Mouse (Mus musculus) T-helper 1 cell (primary cell): ENCODE measurements around the gene B3galt4.
"Not testable (repeated sequence)": the region's sequence is repeated elsewhere in the genome, so short reads cannot be mapped to it uniquely, and the experiment has no call there.

Experiments used
- in situ Hi-C: fragments of 300-600 bp; cut with MboI, MseI; formaldehyde crosslinking; loops from one replicate; pipeline ENCODE4 v1.15.1; 2025; ENCODE audit warnings: high pct_unique_total_duplicates

The B3galt4 gene

DNA sequence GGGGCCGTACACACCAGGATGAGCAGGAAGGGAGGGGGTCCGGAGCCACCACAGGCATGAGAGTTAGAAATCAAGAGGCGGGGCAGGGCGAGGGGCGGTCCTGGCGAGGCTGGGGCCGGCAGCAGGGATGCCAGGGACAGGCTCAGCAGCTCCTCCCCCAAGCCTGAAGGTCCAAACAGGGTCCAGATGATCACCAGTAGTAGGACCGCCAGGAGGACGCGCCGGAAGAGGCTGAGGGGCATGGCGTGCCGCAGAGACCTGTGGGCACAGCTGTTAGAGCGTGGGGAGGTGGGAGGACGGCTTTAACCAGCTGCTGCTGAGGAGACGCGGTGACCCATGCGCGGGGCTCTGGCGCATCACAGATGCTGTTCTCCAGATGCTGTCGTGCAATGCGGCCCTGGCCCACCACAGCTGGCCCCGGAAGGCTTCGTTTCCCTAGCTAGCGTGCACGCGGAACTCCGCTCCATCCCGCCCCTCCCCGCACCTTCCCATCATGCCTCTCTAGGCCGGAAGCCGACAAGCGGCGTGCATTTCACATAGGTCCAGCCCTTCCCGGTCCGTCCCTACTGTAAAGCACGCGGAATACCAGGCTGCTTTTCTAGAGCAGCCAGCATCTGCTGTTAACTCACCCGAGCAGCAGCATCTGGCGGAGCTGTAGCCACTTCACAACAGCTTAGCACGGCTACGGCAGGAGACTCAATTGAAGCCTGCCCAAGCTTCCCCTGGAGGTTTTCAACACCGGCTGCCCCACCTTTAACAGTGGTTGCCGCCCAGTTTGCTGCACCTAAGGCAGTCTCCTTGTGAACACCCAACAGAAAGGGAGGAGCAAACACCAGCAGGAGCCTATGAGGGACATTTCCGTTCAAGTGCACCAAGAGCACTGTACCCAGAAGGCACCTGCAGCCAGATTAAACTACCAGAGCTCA is at the start of gene B3galt4:
B3galt4 (minus strand) TSS at position 468 of the 926 bp plus-strand sequence.
- in situ Hi-C loops: no loop called here

DNA sequence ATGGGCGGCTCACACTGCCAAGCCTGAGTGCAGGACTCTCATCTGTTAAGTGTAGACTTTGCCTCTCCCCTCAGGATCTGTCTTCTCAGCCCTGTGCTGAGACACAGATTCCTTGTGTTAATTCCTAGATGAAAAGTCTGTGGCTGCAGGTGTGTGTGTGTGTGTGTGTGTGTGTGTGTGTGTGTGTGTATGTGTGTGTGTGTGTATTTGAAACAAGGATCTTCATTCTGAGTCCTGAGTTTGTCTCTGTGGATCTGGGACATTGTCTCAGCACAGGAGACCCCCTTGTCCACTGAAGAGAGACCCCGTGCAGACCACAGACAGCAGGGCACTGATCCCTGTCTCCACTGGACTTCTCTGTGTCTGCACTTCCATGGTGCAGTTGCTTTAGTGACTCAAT is 49.5 kb upstream of the B3galt4 start:
- in situ Hi-C loops: not testable (repeated sequence)

DNA sequence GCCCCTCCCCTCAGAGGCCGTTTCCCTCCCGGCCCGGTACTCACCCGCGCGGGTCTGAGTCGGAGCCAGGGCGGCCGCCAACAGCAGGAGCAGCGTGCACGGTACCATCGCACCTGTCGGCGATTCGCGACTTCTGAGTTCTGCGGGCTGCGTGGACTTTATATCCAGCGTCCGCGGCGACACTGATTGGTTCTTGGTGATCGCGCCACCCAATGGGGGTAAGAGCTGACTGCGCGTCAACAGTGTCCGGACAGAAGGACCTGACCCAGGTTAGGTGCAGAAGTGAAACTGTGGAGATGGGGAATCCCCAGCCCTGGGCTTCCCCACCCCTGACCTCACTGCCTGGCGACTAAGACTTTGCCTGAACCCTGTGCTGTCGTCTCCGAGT is 48.9 kb upstream of the B3galt4 start, which contains the start of gene H2-K1:
H2-K1 (minus strand) TSS at position 198 of the 388 bp plus-strand sequence.
- in situ Hi-C loops: no loop called here

DNA sequence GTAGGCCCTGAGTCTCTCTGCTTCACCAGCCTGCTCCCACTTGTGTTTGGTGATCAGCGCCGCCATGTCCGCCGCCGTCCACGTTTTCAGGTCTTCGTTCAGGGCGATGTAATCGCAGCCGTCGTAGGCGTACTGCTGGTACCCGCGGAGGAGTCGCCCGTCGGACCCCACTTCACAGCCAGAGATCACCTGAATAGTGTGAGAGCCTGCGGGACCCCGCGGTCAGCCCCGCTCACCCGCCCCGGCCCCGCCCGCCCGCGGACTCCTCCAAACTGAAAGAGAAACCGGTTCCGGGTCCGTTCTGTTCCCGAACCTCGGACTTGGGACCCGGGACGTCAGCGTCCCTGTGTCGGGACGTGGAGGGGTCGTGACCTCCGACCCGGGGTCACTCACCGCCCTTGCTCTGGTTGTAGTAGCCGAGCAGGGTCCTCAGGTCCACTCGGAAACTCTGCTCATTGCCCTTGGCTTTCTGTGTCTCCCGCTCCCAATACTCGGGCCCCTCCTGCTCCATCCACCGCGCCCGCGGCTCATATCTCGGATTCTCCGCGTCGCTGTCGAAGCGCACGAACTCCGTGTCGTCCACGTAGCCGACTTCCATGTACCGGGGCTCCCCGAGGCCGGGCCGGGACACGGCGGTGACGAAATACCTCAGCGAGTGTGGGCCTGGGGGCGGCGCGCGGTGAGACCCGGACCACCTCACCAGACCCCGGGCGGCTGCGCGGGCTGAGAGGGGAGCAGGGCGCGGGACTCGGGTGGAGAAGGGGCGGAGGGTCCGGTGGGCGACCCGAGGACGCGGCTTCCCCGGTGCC is 48.3 kb upstream of the B3galt4 start:
- in situ Hi-C loops: loop anchor here (5.0 kb wide), 1 partner anchor 1473 kb away; the partner anchor contains the start of gene H2-Q10

DNA sequence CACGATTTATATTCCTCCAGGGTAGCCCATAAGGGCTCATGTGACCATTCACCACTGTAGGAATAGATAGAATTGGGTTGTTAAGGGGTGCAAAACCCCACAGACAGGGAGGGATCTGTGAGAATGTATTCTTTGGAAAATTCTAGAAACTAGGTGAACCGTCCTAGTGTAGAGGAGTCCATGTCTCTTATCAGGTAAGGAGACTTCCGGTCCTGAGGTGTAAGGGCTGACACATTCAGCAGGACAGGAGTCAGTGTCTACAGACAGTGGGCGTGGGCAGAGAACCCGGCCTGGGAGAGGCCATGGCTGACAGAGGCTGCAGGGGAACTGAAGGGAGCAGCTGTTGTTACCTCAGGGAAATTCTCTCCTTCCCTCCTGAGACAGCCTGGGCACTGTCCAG is 47.4 kb upstream of the B3galt4 start:
- in situ Hi-C loops: loop anchor here (5.0 kb wide), 1 partner anchor 1474 kb away; the partner anchor contains the start of gene H2-Q10

DNA sequence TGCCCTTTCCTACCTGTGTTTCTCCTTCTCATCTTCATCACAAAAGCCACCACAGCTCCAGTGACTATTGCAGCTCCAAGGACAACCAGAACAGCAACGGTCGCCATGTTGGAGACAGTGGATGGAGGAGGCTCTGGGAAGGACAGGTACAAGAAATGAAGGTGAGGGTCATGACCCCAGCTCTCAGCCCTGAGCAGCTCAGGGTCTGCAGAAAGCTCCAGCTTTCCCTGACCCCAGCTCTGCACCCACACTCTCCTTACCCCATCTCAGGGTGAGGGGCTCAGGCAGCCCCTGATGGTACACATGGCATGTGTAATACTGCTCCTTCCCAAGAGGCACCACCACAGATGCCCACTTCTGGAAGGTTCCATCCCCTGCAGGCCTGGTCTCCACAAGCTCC is 45.7 kb upstream of the B3galt4 start:
- in situ Hi-C loops: loop anchor here (5.0 kb wide), 1 partner anchor 1475 kb away; the partner anchor contains the start of gene H2-Q10

DNA sequence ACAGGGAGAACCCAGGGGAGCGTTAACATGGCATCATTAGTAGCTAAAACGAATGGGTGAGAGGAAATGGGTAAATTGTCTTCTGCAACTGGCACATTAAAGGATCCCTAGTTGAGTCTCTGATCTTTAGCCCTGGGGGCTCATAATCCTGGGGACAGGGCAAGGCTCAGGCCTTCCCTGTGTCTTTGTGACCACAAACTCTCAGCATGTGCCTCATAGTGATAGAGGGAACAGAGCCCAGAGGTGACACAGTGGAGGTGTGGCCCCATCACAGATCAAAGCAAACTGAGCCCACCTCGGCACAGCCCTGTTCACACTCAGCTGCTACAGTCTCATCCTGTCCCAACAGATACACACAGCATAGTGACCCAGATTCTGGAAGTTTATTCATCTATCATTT is 44.4 kb upstream of the B3galt4 start:
- in situ Hi-C loops: loop anchor here (5.0 kb wide), 1 partner anchor 1477 kb away; the partner anchor contains the start of gene H2-Q10

DNA sequence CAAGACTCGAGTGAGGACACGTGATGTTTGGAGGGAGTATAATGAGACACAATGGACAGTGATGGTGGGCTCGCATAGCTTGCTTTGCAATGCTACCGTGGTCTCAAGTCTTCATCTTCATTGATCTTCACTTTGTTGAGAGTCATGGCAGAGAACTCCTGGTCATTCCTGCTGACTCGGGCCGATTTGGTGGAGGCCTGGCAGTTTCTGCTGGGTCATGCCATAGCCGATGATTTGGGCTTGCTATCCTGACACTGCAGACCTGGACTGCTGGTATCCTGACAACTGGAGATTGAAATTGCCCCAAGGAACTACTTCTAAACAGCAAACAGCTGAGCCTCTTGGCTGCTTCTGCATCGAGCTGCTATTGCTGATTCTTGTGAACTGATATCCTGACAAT is 43.7 kb upstream of the B3galt4 start:
- in situ Hi-C loops: loop anchor here (5.0 kb wide), 1 partner anchor 1477 kb away; the partner anchor contains the start of gene H2-Q10

DNA sequence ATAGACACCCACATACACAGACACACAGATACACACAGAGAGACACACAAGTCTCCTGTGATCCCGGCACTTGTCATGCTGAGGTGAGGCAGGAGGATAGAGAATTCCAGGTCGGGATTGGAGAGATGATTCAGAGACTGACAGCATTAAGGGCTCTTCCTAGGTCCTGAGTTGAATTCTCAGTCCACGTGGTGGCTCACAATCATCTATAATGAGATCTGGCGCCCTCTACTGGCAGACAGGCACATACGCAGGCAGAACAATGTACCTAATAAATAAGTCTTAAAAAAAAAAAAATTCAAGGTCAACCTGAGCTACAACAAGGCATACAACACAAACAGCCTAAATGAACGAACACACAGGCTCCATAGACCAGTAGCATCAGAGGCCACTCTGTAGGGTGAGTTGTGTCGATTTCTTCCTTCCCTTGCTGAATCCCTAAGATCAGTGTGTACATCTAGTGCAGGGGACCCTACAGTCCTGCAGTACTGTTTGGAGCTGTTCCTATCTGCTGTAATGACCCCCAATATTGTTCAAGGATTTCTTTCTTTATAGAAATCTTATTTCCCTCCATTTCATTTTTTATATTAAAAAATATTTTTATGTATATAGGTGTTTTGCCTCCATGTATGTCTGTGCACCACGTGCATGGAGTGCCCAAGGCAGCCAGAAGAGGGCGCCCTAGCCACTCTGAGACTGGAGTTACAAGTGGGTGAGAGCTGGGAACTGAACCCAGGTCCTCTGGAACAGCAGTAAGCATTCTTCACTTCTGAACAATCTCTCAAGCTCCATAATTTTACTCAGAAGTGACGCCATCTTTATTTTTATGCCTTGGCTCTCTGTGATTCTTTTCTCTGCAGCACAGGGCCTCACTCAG is 40.7 kb upstream of the B3galt4 start:
- in situ Hi-C loops: no loop called here

DNA sequence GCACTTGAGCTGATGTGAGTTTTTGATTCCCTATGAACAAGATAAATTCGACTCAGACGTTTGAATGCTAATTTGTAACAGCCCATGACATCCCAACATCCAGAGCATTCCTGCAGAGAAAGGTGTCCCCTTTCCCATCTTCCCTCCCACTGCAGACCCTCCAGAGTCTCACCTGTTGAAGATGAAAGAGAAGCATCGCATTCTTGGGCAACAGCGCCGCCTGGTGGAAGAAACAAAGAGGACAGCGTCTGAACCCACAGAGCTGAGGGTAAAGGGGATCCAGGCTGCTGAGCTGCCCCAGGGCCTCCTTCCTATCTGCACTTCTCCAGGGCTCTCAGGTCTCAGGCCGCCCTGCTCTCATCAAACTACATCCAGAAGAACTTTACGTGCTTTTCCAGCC is 30.8 kb upstream of the B3galt4 start:
- in situ Hi-C loops: not testable (repeated sequence)

DNA sequence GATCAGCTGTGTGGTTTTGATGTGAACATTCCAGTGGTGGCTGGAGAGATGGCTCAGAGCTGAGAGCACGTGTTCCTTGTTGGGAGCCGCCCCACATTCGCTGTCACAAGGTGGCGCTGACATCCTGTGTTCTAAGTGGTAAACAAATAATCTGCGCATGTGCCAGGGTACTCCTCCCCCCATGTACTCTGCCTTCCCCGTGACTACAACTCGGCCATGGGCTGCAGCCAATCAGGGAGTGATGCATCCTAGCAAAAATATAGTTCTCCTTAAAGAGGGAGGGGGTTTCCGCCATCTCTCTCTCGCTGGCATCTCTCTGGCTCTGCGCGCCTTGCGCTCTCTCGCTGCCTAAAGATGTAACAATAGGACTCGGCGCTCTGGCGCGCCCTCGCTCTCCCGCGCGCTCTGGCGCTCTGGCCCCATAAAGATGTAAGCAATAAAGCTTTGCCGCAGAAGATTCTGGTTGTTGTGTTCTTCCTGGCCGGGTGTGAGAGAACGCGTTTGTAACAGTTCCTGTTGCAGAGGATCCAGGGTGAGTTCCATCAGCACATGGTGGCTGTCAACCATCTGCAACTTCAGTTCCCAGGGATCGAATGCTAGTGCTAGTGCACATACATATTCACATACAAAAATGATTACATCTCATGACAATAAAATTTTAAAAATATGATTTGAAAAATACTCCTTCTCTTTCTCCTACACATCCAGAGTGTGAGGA is 30.1 kb upstream of the B3galt4 start:
- in situ Hi-C loops: not testable (repeated sequence)

DNA sequence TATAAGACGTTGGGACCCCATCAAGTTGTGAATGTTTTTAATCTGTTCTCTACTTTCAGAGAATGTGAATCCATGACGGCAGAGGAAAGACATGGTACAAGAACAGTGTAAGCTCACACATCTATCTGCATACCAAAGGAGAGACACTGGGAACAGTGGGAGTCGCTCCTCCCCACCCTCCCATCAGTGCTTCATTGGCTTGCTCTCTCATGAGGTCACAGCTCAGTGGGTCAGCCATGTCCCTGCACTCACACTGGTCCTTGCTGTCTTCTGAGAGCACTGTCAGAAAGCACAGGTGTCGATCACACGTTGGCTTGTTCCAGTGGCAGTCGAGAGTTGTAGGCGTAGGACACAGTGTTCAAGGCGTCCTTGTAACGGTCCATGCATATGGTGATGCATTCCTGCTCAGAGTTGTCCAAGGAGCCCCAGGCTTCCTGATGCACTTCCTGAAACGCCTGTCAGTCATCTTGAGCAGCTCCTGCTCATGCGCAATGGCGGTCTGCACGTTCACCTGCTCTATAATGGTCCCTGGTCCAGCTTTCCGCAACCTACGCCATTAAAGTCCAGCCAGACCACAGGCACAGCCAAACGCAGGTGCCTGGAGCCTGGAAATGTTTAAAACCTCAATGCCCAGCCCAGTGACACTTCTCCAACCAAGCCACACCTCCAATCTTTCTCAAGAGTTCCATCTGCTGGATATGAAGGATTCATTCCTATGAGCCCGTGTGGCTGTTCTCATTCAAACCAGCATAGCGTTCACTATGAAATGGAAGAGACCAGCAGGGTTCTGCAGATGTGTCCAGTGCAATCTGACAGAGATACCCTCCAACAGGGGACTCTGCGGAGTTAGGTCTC is 29.1 kb upstream of the B3galt4 start:
- in situ Hi-C loops: no loop called here

DNA sequence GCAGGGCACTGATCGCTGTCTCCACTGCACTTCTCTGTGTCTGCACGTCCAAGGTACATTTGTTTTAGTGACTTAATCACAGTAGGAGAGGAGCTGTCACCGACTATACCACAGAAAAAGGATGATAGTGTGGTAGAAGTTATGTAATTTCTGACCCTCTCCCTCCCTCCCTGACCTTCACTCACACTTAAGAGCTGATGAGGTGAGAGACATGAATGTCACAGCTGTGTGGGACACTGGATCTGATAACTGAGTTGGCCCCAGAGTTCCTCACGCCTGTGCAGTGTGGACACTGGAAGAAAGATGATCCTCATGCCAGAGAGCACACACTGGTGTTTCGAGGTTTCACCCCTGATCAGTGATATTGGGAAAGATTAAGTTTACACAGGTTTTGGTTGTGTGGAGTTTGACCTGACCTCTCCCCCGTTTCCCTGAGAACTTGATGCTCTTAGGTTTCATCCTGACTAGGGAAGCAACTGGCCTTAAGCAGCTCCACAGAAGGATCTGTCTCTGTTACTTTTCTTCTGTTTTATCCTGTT is 28.3 kb upstream of the B3galt4 start:
- in situ Hi-C loops: loop anchor here (10.0 kb wide), 1 partner anchor 1595 kb away; the partner anchor contains the start of gene Wiz

DNA sequence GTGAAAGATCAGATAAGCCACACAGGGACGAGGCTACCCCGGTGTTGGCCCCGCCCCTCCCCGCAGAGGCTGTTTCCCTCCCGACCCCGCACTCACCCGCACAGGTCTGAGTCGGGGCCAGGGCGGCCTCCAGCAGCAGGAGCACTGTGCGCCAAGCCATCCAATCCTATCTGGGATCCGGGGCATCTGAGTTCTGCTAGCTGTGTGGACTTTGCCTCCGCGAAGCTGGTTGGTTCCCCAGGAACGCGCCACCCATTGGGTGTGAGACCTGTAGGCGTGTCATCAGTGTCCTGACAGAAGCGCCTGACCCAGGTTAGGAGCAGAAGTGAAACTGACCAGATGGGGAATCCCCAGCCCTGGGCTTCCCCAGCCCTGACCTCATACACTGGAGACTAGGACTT is 27.3 kb upstream of the B3galt4 start:
- in situ Hi-C loops: loop anchor here (10.0 kb wide), 1 partner anchor 1594 kb away; the partner anchor contains the start of gene Wiz

DNA sequence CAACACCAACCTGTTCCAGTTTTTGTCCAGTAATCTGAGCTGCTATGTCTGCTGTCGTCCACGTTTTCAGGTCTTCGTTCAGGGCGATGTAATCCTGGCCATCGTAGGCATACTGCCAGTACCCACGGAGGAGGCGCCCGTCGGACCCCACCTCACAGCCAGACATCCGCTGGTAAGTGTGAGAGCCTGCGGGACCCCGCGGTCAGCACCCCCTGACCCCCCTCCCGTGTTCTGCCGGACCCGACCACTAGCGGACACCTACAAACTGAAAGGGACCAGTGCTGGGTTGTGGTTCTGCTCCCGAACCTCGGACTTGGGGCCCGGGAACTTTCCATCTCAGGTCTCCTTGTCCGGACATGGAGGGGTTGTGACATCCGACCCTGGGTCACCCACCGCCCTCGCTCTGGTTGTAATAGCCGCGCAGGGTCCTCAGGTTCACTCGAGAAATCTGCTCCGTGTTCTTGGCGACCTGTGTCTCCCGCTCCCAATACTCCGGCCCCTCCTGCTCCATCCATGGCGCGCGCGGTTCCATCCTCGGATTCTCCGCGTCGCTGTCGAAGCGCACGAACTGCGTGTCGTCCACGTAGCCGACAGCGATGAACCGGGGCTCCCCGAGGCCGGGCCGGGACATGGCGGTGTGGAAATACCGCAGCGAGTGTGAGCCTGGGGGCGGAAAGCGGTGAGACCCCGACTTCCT is 26.7 kb upstream of the B3galt4 start:
- in situ Hi-C loops: loop anchor here (10.0 kb wide), 1 partner anchor 1593 kb away; the partner anchor contains the start of gene Wiz

DNA sequence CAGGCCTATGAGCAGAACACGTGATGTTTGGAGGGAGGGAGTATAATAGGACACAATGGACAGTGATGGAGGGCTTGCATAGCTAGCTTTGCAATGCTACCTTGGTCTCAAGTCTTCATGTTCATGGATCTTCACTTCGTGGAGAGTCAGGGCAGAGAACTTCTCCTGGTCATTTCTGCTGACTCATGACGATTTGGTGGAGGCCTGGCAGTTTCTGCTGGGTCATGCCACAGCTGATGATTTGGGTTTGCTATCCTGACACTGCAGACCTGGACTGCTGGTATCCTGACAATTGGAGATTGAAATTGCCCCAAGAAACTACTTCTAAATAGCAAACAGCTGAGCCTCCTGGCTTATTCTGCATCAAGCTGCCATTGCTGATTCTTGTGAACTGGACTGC is 22.3 kb upstream of the B3galt4 start:
- in situ Hi-C loops: loop anchor here (5.0 to 10.0 kb wide), 2 partner anchors 34 to 1589 kb away; partner anchors contain the start of gene Wiz

DNA sequence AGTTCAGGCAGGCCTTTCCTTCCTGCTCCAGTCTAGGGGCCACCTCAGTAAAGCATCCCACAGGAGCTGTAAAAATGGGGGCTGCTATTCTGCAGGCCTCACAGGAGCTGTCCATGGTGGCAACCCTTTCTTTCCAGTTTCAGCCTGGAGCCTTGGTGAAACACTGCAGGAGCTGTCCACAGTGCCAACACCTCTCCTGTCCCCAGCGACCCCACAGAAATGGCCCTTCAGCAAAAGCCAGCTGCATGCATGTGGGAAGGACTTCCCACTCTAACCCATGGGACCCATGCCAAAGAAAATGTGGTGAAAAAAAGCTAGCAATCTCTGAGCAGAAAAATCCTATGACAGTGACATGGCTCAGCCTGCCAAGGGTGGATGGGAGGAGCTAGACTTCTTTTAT is 21.4 kb upstream of the B3galt4 start:
- in situ Hi-C loops: loop anchor here (5.0 to 10.0 kb wide), 2 partner anchors 35 to 1588 kb away; partner anchors contain the start of gene Wiz

DNA sequence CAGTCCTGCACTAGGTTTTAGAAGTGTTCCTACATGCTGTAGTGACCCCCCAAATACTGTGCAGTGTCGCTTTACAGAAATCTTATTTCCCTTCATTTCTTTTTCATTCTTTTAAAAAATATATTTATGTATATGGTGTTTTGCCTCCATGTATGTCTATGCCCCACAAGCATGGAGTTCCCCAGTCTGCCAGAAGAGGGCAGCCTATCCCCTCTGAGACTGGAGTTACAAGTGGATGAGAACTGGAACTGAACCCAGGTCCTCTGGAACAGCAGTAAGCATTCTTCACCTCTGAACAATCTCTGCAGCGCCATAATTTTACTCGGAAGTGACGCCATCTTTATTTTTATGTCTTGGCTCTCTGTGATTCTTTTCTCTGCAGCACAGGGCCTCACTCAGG is 18.1 kb upstream of the B3galt4 start:
- in situ Hi-C loops: no loop called here
